Mouse (Mus musculus) heart, embryonic 14.5 days (tissue): ENCODE measurements around the gene Nmur1. TPM values are rescaled to one million over a fixed set of nuclear protein-coding genes. Genes with fewer than 3 reads are reported as not detected.

ENCODE experiments used
- ATAC-seq: fragments of 200-750 bp; cut with Nextera tagmentation; 2 replicates; pipeline ENCODE4 v1.8.0; 2017; ENCODE audit warnings: low read depth, moderate TSS enrichment; ENCODE audit not compliant: insufficient number of reproducible peaks, insufficient read depth, low FRiP score
- H3K27ac ChIP-seq, 2 experiments: fragments of 200-500 bp in 1 of 2; fragments of 300-500 bp in 1 of 2; sonication (generic) in 1 of 2; replicated peaks in 1 of 2; 2 replicates each; pipeline ENCODE4 v1.5.1; 2012 to 2014; ENCODE audit warnings: low read depth in 2 of 2, low read length in 2 of 2, control low read depth in 1 of 2, mild to moderate bottlenecking in 1 of 2, mixed read lengths in 1 of 2; ENCODE audit not compliant: control insufficient read depth in 1 of 2, insufficient read depth in 1 of 2
- H3K27me3 ChIP-seq: fragments of 300-500 bp; sonication (generic); 2 replicates; pipeline ENCODE4 v1.6.1; 2014; ENCODE audit warnings: mild to moderate bottlenecking, low read length, control low read depth; ENCODE audit not compliant: control insufficient read depth, insufficient read depth
- H3K36me3 ChIP-seq: fragments of 300-500 bp; sonication (generic); 2 replicates; pipeline ENCODE4 v1.6.1; 2014; ENCODE audit warnings: mild to moderate bottlenecking, control low read depth, low read length, mixed read lengths; ENCODE audit not compliant: control insufficient read depth, insufficient read depth
- H3K4me1 ChIP-seq, 2 experiments: fragments of 200-500 bp in 1 of 2; fragments of 300-500 bp in 1 of 2; sonication (generic) in 1 of 2; 2 replicates each; pipeline ENCODE4 v1.6.1; 2012 to 2014; ENCODE audit warnings: low read length in 2 of 2, control low read depth in 1 of 2, mixed read lengths in 1 of 2; ENCODE audit not compliant: control insufficient read depth in 2 of 2, insufficient read depth in 2 of 2
- H3K4me2 ChIP-seq: fragments of 300-500 bp; sonication (generic); 2 replicates; pipeline ENCODE4 v1.6.1; 2014; ENCODE audit warnings: mild to moderate bottlenecking, low read length
- H3K4me3 ChIP-seq, 2 experiments: fragments of 200-500 bp in 1 of 2; fragments of 300-500 bp in 1 of 2; sonication (generic) in 1 of 2; 2 replicates each; pipeline ENCODE4 v1.5.1; 2012 to 2014; ENCODE audit warnings: low read length in 2 of 2, mild to moderate bottlenecking in 2 of 2, control low read depth in 1 of 2, low read depth in 1 of 2, moderate library complexity in 1 of 2; ENCODE audit not compliant: control insufficient read depth in 1 of 2, insufficient read depth in 1 of 2
- H3K9ac ChIP-seq: fragments of 300-500 bp; sonication (generic); 2 replicates; pipeline ENCODE4 v1.6.1; 2014; ENCODE audit warnings: mild to moderate bottlenecking, low read length
- H3K9me3 ChIP-seq: fragments of 300-500 bp; sonication (generic); 2 replicates; pipeline ENCODE4 v1.6.1; 2016; ENCODE audit warnings: low read length, control low read depth; ENCODE audit not compliant: control insufficient read depth
- WGBS: fragments of 180-500 bp; shearing (Covaris S2); extraction: QIAGEN DNeasy Blood & Tissue Kit; methylation state at CpG from one replicate; pipeline ENCODE4 v1.1.7; 2014; 5-methylcytosine and 5-hydroxymethylcytosine counted together
- polyA plus RNA-seq: library from polyadenylated mRNA; unstranded; fragments of >200 nt; fragmentation: Nextera tagmentation; extraction: Ambion mirVana; gene quantifications from 2 replicates; pipeline ENCODE4 v1.2.1, GENCODE M21; 2014

The Nmur1 gene
- polyA plus RNA-seq, 1 experiment from 2014 or later: not detected

GRCm38 (mm10) chr1:86434439-86435201, 8.6 kb upstream of the Nmur1 start:
- H3K4me1 ChIP-seq: peaks cover 31 to 58% of the 10 kb centered on the region in 2 experiments
- ATAC-seq: peak; percentile 92
- WGBS: 4% methylated on average over 43 of the region's 46 CpGs

GRCm38 (mm10) chr1:86434001-86434400, 8.0 kb upstream of the Nmur1 start:
- H3K36me3 ChIP-seq: no peaks in the 10 kb centered on the region
- H3K9ac ChIP-seq: peak overlapping the region; percentile 75
- H3K27me3 ChIP-seq: no peaks in the 10 kb centered on the region
- peak overlapping the region; percentile 76 for H3K4me2 ChIP-seq
- peak overlapping the region; percentile 43 to 44 for H3K4me3 ChIP-seq
- ATAC-seq: peak; percentile 56
- peaks cover 28 to 52% of the 10 kb centered on the region in 2 experiments for H3K4me1 ChIP-seq
- peak overlapping the region; percentile 95 to 100 for H3K27ac ChIP-seq
- 2% methylated on average over 11 of the region's 12 CpGs for WGBS
- H3K9me3 ChIP-seq: no peaks in the 10 kb centered on the region

More at GRCm38 (mm10) chr1:86434439-86435201, 8.6 kb upstream of the Nmur1 start:
- no peaks in the 10 kb centered on the region for H3K27me3 ChIP-seq
- no peaks in the 10 kb centered on the region for H3K36me3 ChIP-seq
- peak overlapping the region; percentile 86 for H3K9ac ChIP-seq
- H3K4me3 ChIP-seq: peak overlapping the region; percentile 43 to 56
- H3K27ac ChIP-seq: peak overlapping the region; percentile 100
- no peaks in the 10 kb centered on the region for H3K9me3 ChIP-seq
- peak overlapping the region; percentile 76 for H3K4me2 ChIP-seq

- H3K4me1 ChIP-seq: peaks cover 26 to 49% of the 10 kb centered on the region in 2 experiments
- H3K4me2 ChIP-seq: no peak overlapping the region
- H3K9me3 ChIP-seq: no peaks in the 10 kb centered on the region
- no peaks in the 10 kb centered on the region for H3K27me3 ChIP-seq
- no peak overlapping the region for H3K4me3 ChIP-seq
- H3K36me3 ChIP-seq: no peaks in the 10 kb centered on the region
- peak overlapping the region; percentile 95 to 100; a peak in 3 of 4 replicates for H3K27ac ChIP-seq
- H3K9ac ChIP-seq: no peak overlapping the region
- ATAC-seq: no peak
- 80% methylated on average over 7 of the region's 7 CpGs for WGBS
These were observed 7.3 kb upstream of the Nmur1 start for GRCm38 (mm10) chr1:86433359-86433758.

- WGBS: 60% methylated on average over 4 of the region's 4 CpGs
- H3K4me3 ChIP-seq: no peak overlapping the region
These were observed 6.8 kb upstream of the Nmur1 start for GRCm38 (mm10) chr1:86432778-86433177.

GRCm38 (mm10) chr1:86430056-86430455, 4.0 kb upstream of the Nmur1 start:
- ATAC-seq: no peak
- H3K9ac ChIP-seq: no peak overlapping the region
- no peak overlapping the region for H3K4me2 ChIP-seq
- WGBS: 48% methylated on average over 2 of the region's 2 CpGs
- H3K4me3 ChIP-seq: no peak overlapping the region
- no peaks in the 10 kb centered on the region for H3K36me3 ChIP-seq
- H3K4me1 ChIP-seq: peaks cover 8 to 18% of the 10 kb centered on the region in 2 experiments
- no peaks in the 10 kb centered on the region for H3K27me3 ChIP-seq
- H3K9me3 ChIP-seq: no peaks in the 10 kb centered on the region
- no peak overlapping the region for H3K27ac ChIP-seq

More at GRCm38 (mm10) chr1:86432778-86433177, 6.8 kb upstream of the Nmur1 start:
- Histone ChIP-seq H3K9ac (no peak overlapping the region), H3K27me3 (no peaks in the 10 kb centered on the region), H3K36me3 (no peaks in the 10 kb centered on the region), H3K4me1 (peaks cover 22 to 43% of the 10 kb centered on the region in 2 experiments), H3K4me2 (no peak overlapping the region), H3K27ac (0 out of 4 replicates have a peak overlapping the region, but pooled peaks of 1 of the 2 experiments have one; percentile 100), H3K9me3 (no peaks in the 10 kb centered on the region)
- no peak for ATAC-seq

- 27% methylated on average over 11 of the region's 11 CpGs for WGBS
- no peak overlapping the region for H3K4me2 ChIP-seq
- peak overlapping the region; percentile 27; the same call in 1 of the 2 replicates for H3K9ac ChIP-seq
- 0 out of 2 replicates have a peak, but pooled peaks have one; percentile 15 for ATAC-seq
- H3K9me3 ChIP-seq: no peaks in the 10 kb centered on the region
- H3K27ac ChIP-seq: no peak overlapping the region
- H3K4me1 ChIP-seq: peaks cover 3 to 11% of the 10 kb centered on the region in 2 experiments; a peak in 3 of 4 replicates
- no peaks in the 10 kb centered on the region for H3K27me3 ChIP-seq
- H3K36me3 ChIP-seq: no peaks in the 10 kb centered on the region
- H3K4me3 ChIP-seq: no peak overlapping the region
These were observed 1.0 kb downstream of the Nmur1 start for GRCm38 (mm10) chr1:86424835-86425547.

- H3K27me3 ChIP-seq: no peaks in the 10 kb centered on the region
- H3K4me1 ChIP-seq: peaks cover 3 to 11% of the 10 kb centered on the region in 2 experiments; a peak in 3 of 4 replicates
- 88% methylated on average over 1 of the region's 1 CpGs for WGBS
- ATAC-seq: no peak
- no peaks in the 10 kb centered on the region for H3K9me3 ChIP-seq
- no peak overlapping the region for H3K9ac ChIP-seq
- H3K36me3 ChIP-seq: no peaks in the 10 kb centered on the region
- no peak overlapping the region for H3K4me2 ChIP-seq
- H3K4me3 ChIP-seq: no peak overlapping the region
- no peak overlapping the region for H3K27ac ChIP-seq
These were observed 1.7 kb downstream of the Nmur1 start for GRCm38 (mm10) chr1:86424336-86424735.
